Mouse (Mus musculus) layer of hippocampus, adult 11-12 months (tissue): ENCODE data around the gene Lin7a.

Source experiments
- DNase-seq: peaks from one replicate; pipeline ENCODE4 v3.0.0; 2022; ENCODE audit warnings: low spot score

The Lin7a gene

DNA sequence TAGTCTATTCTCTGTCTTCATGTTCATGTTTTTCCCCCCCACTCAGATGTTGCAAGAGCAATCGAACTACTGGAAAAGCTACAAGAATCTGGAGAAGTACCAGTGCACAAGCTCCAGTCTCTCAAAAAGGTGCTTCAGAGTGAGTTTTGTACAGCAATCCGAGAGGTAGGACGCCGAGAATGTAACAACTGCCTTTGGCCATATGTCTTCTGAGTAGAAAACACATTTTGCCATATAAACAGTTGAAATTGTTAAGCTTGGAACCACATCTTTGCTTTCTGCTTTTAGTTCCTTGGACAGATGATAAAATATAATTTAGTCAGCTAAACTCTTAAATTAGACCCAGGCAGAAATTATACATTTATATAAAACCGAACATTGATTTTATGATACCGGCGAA lies 52.4 kb downstream of the Lin7a start:
- no peak for DNase-seq

DNA sequence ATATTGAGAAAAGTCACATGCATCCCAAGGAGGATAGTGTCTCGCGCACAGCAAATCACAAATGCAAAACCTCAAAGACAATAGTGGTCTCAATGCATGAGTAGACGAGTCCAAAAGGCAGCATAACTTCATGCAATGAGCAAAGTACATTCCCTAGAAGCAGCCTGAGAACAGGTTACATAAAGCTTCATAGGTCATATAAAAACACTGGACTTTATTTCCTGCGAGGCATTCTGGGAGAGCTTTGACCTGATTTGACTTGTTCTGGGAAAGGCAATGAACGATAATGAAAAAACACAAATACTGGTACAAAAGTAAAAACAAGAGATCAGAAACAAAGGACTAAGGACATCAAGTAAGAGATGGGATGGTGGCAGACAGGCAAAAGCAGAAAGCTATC lies 54.1 kb downstream of the Lin7a start:
- DNase-seq: no peak

DNA sequence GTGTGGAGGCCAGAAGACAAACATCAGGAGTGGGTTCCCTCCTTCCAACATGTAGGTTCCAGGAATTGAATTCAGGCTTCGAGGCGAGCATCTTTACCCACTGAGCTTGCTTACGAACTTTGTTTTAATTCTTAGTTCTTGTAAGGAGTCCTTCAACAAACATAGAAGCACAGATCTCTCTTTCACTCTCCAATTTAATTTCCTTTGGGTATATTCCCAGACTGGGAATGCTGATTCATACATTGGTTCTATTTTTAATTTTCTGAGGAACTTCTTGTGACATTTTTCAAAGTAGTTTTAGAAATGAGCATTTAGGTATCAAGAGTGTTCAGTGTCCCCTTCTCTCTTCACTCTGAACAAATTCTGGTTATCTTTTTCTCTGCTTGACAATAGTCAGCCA lies 68.0 kb downstream of the Lin7a start:
- no peak for DNase-seq

DNA sequence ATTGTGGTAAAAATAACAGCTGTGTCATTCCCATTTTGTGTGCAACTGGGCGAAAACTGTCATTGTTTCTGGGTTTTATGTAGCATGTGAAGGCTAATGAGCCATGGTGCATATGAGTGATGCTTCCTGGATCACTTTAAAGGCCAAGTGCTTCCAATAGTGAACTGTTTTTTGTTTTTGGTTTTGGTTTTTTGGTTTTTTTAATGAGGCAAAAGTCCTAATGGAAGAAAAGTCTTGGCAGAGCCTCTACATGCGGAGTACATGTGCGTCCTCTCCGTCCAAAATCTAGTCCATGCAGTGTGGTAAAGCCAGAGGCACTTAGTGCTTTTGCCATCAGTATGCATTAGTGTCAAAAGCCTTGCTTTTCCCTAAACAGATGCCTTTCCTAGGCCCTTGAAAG lies 69.7 kb downstream of the Lin7a start:
- no peak for DNase-seq

DNA sequence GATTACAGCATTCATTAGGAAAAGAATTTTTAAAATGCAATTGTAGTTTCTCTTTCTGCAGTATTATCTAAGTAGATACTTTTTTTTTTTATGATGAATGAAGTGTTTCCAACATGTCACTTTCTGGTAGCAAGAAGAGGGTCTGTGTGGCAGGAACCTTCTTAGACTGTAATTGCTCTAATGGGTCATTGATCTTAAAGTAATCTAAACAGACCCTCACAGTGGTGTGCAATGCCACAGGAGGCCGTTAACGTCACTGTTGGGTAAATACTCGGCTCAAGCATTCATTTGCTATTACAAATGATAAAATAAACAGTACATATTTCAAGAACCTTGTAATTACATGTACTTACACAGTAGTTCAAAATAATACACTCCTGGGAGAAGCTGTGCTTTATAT lies 72.7 kb downstream of the Lin7a start:
- DNase-seq: no peak

DNA sequence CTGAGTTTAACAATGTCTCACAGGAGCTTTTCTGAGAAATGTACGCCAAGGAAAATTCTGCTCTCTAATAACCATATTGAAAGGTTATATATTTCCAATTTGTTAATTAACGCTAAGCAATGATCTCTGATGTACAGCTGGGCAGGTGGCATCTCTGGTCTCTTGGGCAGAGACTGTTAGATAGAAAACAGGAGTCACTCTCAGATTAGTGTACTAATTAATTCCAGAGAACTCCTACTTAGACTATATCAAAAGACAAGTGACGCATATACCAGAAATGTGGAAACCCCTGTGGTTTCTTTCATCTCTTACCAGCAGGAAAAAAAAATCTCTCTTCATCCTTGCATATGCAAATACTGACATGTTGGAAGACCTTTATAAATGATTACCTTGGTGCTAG lies 76.4 kb downstream of the Lin7a start:
- DNase-seq: no peak

DNA sequence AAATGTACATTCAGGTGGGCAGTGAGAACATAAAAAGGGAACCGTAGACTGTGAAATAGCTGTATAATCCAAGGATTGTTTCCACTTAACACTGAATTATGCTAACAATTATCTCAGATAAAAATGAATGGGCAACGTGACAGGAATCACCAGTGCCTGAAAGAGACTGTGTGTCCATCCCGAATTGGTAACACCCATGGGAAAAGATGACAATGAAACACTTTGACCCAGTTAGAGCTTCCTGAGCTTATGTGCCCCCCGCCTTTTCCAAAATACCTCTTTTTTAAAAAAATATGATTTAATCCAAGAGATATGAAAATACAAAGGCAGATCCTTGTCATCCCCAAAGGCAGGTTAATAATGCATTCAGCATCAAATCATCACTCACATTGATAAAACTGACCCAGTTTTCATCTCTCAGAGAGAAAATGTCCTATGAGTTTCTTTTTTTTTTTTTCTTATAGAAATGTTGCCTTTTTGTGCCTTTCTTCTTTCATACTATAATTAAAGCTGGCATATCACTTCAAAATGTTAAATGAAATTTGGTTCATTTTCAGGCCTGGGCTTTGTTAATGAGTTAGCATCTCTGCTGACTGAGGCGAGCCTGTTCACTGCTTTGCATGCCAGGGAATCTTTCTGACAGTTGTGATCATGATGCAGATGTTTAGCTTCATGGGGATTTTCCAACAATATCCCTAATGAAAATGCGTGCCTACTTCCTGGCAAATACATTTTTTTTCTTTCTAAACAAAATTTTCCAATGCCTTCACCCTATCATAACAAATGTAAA lies 80.4 kb downstream of the Lin7a start:
- DNase-seq: no peak

DNA sequence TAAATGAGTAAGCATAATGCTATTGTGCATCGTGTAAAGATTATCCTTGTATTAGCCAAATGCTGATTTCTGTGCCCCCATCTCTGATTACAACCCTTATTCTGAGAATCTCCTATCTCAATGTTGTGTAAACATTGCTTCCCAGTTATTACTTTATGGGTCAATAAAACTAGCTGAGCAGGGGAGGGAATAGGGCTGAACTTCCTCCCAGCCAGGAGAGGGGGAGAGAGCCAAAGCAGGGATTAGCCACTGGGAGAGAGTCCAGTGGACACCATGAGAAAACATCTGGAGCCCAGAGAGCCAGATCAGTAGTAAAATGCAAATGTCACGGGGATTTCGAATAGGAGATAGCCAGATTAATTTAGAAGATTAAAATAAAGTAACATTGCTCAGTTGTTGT lies 82.0 kb downstream of the Lin7a start:
- no peak for DNase-seq

DNA sequence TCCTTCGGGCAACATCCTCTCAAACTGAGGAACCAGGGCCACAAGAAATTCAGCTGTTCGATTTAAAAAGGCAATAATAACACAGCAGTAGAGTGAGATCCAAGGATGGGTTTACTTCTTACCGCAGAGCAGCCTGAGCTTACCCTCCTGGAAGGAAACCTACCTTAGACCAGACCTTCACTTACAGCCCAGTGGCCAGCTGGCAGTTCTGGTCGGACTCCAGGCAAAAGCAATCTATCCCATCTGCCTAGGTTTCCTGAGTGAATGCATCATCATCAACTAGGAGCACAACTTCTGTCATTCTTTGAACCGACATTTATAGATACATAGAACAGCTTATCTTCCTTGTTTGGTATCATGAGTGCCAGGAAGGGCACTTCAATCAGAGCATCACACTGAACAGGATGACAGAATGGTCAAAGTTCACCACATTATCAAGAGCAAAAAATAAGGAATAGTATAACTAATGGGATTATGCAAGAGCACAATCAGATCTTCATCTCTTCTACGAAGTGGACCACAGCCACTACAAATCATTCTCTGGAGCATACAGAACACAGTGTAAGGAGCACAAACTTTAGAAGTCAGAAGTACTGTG lies 87.1 kb downstream of the Lin7a start:
- no peak for DNase-seq

DNA sequence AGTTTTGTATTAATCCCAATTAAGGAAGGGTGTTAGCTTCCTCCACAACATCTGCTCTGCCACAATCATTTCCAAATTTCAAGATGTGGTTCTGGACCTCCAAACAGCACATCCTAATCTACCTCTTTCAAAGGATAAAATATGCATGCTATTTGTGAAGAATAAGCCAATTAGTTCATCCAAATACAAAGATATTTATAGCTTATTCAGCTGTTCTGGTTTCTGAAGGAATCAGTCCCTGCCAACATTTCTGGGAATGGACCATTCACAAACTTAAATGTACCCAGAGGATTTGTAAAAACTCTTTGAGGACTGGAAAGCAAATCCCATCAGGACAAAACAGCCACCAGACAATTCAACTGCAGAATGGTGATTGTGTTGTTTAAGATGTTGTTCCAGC lies 87.8 kb downstream of the Lin7a start:
- no peak for DNase-seq

DNA sequence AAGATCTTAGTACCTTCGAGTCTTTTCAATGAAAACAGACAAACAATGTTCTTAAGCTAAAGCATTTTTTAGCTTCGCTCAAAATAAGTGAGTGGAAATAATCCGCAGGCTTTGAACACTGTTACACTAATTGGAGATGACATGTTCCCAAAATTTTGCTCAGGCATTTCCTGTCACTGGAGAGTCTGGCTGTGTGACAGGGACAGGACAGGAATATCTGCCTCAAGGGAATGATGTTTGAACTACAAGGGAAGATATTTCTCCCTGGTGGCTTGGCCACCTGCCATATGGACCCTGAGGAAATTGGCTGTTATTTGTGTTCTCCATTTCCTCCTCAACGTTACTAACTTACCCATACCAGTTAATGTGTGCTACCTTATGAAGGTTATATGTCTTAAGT lies 90.1 kb downstream of the Lin7a start:
- DNase-seq: no peak

DNA sequence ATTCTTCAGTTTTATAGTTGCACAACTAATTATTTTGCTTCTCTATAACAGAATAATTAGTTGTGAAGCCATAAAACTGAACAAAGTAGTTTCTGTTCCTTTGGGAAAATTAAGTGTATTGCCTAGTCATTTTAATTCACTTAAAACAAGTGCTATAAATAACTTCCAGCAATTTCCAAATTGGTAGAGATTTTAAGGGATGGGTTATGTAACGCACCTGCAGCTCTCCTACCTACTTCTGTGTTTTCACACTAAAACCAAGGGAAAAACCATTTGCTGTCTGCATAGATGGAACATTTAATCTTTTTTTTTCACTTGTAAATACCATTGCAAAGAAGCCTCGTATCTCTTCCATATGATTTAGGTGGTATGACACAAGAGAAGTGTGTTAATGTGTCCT lies 90.5 kb downstream of the Lin7a start:
- DNase-seq: no peak

DNA sequence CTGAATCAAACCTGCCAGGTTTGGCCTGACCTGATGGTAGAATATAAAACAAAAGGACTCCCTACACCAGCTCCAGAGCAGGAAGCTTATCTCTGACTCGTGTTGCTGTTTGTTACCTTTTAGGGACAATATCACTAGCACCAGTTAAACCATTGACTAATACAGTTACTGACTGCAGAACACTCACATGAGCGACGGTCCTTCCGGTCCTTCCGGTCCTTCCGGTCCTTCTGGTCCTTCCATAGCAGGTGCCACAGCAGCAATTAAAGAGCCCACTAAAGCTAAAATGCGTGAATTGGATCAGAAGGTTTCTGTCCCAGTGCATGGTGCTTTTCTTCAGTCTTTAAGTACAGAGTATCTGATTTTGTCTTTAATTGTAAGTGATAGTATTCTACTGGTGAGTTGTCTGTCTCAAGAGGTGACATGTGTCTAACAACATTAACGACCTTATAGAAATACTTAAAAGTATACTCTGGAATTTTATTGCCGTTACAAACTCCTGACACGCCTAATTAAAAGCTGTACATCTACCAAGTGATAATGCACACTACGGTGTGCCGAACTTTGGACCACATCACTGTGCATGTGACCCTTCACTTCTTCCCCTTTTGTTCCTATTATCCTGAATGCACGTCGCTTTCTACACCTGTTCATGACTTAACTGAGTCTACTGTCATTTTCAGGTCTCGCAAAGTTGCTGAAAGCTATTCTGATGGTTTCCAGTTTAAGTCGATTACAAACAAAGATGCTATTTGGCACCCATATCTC lies 91.7 kb downstream of the Lin7a start:
- DNase-seq: no peak

DNA sequence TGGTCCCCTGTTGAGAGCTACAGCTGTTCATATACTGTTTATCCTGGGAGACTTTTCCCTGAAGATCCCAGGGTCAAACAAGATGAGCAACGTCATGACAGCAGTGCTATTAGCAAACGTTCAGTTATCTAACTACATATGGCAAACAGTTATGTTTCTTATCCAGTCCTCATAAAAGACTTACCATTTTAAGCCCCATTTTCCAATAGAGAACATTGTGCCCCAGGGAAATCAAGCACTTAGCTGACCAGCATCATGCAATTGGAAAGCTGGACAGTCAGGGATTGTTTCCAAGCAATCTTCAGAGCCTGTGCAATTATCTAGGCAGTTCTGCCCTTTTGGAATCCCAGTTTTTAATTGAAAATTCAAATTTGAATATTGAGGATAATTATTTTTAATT lies 105.7 kb downstream of the Lin7a start:
- no peak for DNase-seq

DNA sequence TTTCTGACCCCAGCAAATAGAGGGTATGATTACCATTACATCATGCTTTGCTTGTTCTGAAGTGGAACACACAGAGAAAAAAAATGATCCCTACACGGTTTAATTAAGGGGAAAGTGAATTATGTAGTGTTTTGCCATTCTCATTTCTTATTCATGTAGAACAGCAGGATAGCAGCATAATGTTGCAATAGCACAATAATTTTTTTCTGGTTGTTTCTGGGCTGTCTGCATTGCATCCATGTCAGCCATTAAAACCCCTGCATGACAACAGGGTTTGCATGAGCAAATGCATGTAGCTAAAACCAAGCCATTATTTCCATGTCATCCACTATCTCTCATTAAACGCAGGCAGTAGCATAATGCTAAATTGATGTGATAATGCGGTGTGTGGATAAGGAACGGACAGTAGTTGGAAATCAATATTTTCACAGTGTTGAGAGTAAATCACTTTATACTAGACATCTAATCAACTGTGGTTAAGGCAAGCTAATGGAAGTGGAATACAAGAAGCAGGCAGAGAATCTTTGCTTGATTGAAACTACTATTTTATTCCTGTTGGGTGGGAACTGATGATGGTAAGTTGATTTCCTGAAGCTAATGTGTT lies 109.8 kb downstream of the Lin7a start:
- no peak for DNase-seq

DNA sequence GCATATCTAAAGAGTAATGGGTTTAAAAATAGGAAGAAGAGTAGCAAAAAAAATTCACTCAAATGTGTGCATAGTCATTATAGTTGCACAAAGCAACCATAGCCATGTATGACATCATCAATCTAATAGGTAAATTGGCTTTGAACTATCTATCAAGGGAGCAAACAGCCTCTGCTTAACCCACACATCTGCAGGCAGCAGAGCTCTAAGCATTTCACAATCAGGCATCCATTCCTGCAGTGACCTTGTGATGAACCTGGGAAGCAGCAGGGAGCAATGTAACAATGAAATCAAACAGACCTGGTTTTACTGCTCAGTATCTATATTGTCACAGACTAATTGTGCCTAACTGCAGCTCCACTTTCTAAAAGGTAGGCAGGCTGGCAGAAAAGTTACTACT lies 112.3 kb downstream of the Lin7a start:
- no peak for DNase-seq

DNA sequence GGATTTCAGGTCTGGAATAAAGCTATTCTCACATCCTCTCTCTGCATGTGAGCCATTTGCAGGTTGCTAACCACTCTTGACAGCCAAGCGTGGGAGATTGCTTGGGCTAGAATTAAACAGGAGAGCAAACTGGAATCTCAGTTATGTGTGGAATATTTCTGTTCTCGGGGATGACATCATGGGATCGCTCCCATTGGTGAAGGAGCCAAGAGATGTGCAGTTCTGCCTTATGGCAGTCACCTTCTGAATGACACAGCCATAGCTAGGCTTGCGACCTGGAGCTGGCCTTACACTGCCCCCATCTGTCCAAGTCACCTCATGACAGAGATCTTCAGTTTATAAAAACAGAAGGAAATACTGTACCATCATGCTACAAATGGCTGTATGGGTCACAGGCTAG lies 118.0 kb downstream of the Lin7a start:
- DNase-seq: peak; percentile 47

DNA sequence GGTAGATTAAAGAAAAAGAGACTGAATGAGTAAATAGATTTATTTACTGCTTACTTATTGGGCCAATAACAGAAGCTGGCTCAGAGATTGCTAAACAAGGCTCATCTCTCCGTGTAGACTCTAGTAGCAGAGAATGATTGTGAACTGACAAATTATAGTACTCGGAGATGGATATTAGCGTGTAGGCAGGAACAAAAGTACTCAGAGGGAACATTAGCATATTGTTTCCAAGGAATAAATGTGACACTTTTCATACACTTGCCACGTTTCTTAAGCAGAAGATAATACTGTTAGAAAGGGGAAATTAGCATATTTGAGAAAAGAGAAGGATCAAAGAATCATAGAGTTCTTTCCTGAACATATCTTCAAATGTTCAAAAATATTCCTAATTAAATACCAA lies 133.9 kb downstream of the Lin7a start:
- no peak for DNase-seq

DNA sequence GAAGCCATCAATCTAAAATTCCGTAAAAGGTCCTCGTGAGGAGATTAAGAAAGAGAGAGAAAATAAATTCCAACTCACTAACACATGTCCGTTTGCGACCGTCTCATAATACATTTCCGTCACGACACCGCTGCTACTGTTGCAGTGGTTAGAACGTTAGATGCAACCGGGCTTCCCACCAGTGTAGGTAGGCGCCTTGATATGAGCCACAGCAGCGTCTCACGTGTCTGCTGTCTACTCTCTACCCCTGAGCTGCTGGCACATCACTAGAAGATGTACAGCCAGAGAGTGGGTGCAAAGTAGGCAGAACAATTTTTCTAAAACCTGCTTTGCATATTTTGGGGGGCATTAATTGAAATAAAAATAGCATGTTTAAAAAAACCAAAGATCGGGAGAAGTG lies 146.8 kb downstream of the Lin7a start:
- DNase-seq: no peak

DNA sequence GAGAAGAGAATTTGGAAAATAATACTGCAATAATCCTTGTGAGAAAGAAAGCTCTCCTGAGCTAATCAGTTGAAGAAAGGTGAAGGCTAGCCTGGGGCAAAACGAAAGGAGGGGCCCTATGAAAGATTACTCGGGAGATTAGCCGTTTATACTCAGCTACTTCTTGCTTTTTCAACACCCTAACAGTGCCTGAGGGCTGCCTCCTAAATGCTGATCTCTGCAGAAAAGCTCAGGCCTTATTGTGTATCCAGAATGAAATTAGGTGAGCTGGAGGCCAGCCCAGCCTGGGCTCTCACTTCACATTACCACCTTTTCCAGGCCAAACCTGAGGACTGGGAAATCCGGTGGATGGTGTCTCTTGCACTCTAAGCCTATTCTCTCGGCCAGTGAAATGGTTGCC lies 165.5 kb downstream of the Lin7a start:
- DNase-seq: no peak

DNA sequence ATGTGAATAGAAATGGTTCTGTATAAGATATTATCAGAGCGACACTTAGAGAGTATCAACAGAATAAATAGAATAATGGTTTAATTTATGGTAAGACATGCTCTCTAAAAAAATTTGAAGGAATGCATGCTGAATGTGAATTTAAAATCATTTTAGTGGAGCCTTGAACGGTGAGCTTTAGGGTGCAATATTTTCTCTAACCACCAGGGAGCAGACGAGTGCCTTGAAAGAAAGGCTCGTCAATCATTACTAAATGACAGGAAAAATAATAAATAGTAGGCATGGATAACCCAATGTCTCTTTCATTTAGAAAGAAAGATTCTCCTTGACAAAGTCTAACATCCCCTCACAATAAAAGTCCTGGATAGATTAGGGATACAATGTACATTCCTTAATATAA lies 171.3 kb downstream of the Lin7a start:
- peak; percentile 52 for DNase-seq

DNA sequence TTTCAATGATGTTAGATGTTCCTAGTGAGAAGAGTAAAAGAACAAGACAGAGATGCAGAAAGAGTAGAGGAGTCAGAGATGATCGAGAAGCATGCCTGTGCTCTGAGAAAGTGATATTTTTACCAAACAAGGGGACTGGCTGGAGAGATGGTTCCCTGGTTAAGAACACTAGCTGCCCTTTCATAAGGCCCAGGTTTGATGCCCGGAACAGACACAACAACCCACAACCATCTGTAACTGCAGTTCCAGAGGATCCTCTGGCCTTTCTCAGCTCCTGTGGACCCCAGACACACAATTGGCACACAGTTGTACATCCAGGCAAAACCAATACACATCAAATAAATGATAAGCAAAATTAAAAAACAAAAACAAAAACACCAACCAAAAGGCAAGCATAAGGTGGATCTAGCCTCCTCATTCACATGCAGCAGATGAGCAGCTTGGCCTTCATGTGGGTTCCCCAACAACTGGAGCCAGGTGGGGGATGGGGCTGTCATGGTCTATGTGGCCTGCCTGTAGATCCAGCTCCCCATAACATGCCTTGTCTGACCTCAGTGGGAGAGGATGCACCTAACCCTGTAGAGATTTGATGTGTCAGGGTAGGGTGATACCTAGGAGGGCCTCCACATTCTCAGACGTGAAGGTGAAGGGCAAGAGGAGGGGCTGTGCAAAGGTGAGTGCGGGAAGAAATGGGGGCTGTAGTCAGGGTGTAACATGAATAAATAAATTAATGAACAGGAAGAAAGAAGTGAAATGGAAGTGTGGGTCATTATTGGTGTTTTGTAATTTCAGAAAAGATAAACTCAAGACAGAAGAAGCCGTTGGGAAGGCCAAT lies 178.2 kb downstream of the Lin7a start:
- DNase-seq: no peak
